Mouse (Mus musculus): ENCODE results near the gene Cyb5b.

DNA sequence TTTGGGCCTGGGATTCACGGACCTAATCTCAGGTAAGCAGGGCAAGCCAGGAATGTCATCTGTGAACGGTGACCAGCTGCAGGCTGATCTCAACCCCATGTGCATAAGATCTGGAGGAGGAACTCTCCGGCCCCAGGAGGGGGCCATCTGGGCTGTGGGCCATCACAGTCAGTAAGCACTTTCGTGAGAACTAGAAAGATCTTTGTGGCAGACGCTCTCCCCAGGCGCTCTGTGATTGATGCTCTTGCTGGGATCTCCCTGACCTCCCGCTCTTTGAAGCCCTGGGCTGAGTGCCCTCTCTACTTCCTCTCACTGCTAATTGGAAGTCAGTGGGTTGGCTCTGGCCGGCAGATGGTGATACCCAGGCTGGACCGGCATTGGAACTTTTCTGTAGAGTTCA lies 75.7 kb downstream of the Cyb5b start:
- TF ChIP-seq CTCF (IDR thresholded peaks at IDR 0.05; ENCODE audit: insufficient read depth, low read depth, low read length) (no peak), POLR2A (IDR thresholded peaks at IDR 0.05; ENCODE audit: insufficient read depth, low read depth, low read length) (no peak)

All from olfactory bulb, adult 2 months (tissue).